Mouse (Mus musculus) testis, adult 2 months (tissue): Measurements from ENCODE around the gene Cd300lf. TPM values are rescaled to one million over a fixed set of nuclear protein-coding genes. Genes with fewer than 3 reads are reported as not detected.

Experiments
- H3K27ac ChIP-seq: fragments of 200-500 bp; 2 replicates; pipeline ENCODE4 v1.5.1; 2012; ENCODE audit warnings: low read depth, low read length; ENCODE audit not compliant: control insufficient read depth, insufficient read depth
- H3K27me3 ChIP-seq: fragments of 200-500 bp; 2 replicates; pipeline ENCODE4 v1.6.1; 2012; ENCODE audit warnings: mild to moderate bottlenecking, low read length, moderate library complexity; ENCODE audit not compliant: control insufficient read depth, insufficient read depth
- H3K36me3 ChIP-seq: fragments of 200-500 bp; 2 replicates; pipeline ENCODE4 v1.6.1; 2012; ENCODE audit warnings: mild to moderate bottlenecking, low read length; ENCODE audit not compliant: control insufficient read depth, insufficient read depth
- H3K4me1 ChIP-seq: fragments of 200-500 bp; 2 replicates; pipeline ENCODE4 v1.6.1; 2012; ENCODE audit warnings: low read length; ENCODE audit not compliant: control insufficient read depth, insufficient read depth
- H3K4me3 ChIP-seq: fragments of 200-500 bp; 2 replicates; pipeline ENCODE4 v1.5.1; 2012; ENCODE audit warnings: low read depth, mild to moderate bottlenecking, low read length, moderate library complexity, mixed read lengths; ENCODE audit not compliant: control insufficient read depth
- CTCF ChIP-seq: fragments of 200-500 bp; IDR thresholded peaks from 2 replicates; pipeline ENCODE4 v1.5.1; 2012; ENCODE audit warnings: low read depth, mild to moderate bottlenecking, inconsistent platforms, low read length, moderate library complexity; ENCODE audit not compliant: control insufficient read depth, insufficient read depth, insufficient replicate concordance
- POLR2A ChIP-seq: fragments of 200-500 bp; IDR thresholded peaks from 2 replicates; pipeline ENCODE4 v1.6.1; 2012; ENCODE audit warnings: low read depth, mild to moderate bottlenecking, inconsistent platforms, low read length, moderate library complexity; ENCODE audit not compliant: control insufficient read depth
- polyA plus RNA-seq: library from polyadenylated mRNA; depleted of rRNA; stranded (reverse); fragments of >200 nt; gene quantifications from 2 replicates; pipeline ENCODE4 v1.2.3, GENCODE M21; 2012

Cd300lf gene
- polyA plus RNA-seq, 1 experiment: 0.09 TPM

DNA sequence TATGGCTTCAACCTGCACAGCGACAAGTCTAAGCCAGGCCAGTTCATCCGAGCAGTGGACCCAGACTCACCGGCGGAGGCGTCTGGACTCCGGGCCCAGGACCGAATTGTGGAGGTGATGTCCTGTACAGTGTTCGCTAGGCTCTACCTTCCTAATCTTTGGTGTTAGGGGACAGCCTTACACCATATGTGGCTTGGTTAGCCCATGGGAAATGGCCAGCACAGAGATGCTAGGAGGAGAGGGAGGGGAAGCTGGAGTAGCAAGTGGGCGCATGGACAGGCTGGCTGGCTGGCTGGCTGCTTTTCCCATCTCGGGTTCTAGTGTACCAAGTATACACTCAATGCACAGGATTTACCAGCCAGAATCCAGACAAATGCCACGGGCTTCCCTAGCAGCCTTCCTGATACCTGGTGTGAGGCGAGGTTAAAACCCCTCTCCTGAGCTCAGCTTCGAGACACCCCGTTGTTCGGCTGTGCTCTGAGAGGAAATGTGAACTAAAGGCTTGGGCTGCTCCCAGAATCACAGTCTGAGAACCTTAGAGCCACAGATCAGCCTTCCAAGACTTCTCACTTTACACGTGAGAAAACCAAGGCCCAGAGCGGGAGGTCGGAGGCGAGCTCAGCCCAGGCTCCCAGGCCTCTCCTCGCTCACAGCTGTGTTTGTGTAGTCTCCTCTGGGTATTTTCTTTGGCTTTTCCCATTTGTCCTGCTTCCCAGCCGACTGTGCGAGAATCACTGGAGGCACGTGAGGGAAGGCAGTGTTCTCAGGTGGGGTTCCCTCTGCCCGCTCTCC lies 42.8 kb upstream of the Cd300lf start:
- Histone ChIP-seq H3K4me3 (no peak overlapping the region), H3K4me1 (peaks cover 4% of the 10 kb centered on the region; the same call in 1 of the 2 replicates), H3K27me3 (no peaks in the 10 kb centered on the region), H3K36me3 (no peaks in the 10 kb centered on the region), H3K27ac (no peak overlapping the region)
- TF ChIP-seq CTCF (no peak), POLR2A (no peak)

DNA sequence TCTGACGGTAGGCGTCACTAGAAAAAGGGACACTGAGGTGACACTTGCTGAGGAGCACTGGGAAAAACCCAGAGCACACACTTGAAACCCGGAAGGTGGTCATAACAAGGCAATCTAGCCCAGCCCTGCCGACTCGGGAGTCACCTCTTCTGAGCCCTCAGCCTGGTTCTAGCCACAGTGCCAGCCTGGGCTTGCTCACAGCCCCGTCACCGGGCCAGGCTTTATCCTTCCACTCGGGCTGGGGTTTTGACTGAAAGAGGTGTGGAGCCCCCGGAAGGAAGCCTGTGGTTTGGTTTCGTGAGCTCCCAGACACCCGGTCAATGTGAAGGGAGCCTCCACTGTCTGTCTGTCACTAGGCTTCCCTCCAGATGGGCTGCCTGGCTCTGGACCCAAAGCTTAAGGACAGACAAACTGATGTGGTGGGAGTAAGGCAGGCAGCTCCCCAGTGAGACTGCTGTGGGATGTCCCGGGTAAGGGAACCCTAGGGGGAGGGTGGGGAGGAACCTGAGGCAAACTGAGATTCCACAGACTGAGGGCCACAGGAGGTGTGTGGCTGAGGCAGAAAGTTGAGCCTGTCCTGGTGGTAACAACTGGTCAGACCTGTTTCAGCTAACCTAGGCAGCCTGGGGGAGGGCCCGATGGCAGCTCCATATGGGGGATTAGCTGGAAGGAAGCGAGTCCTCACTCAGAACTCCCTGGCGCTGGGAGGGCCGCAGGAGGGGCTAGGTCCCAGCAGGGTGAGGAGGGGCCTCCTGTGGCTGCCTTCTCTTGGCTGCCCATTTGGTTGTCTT lies 40.0 kb upstream of the Cd300lf start:
- Histone ChIP-seq H3K27me3 (no peaks in the 10 kb centered on the region), H3K27ac (no peak overlapping the region), H3K4me1 (peaks cover 4% of the 10 kb centered on the region; the same call in 1 of the 2 replicates), H3K4me3 (no peak overlapping the region), H3K36me3 (no peaks in the 10 kb centered on the region)
- TF ChIP-seq CTCF (no peak), POLR2A (no peak)

DNA sequence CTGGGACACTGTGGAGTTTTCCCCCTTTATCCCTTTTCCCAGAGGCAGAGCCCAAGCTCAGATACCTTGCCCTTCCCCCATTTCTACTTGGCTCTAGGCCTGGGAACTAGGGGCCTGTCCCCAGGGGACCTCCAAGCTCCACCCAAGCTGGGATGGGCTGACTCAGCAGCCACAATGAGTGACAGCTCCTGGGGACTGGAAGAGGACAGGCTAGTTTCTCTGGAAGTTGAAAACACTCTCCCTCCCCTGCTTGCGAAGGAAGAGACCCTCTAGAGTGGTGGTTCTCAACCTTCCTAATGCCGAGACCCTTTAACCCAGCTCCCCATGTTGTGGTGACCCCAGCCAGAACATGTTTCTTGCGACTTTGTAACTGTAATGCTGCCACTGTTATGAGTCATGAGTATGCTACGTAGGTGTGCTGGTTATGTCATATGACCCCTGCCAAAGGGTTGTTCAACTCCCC lies 39.1 kb upstream of the Cd300lf start:
- Histone ChIP-seq H3K27me3 (no peaks in the 10 kb centered on the region), H3K36me3 (no peaks in the 10 kb centered on the region), H3K4me1 (peaks cover 4% of the 10 kb centered on the region; the same call in 1 of the 2 replicates), H3K27ac (no peak overlapping the region), H3K4me3 (no peak overlapping the region)
- TF ChIP-seq CTCF (no peak), POLR2A (no peak)

DNA sequence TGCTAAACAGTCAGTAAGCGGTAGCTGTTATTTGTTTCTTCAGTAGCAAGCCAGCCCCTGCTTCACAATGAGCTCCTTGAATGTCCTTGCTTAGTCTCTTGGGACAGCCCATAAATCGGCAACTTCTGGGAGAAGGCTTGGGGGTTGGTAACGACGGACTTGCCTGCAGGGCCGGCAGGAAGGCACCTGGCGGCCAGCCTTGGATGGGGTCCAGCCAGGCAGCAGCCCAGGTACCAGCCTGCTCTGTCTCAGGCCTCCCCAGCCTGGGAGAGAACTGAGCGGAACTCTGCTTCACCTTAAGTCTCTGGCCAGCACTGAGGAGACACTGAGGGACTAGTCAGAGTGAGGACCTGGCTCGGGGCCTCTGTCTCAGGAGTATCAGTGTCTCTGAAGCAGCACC lies 37.3 kb upstream of the Cd300lf start:
- H3K36me3 ChIP-seq: no peaks in the 10 kb centered on the region
- TF ChIP-seq CTCF: no peak
- no peak for TF ChIP-seq POLR2A
- H3K27me3 ChIP-seq: no peaks in the 10 kb centered on the region
- H3K27ac ChIP-seq: no peak overlapping the region
- peaks cover 2% of the 10 kb centered on the region; the same call in 1 of the 2 replicates for H3K4me1 ChIP-seq
- no peak overlapping the region for H3K4me3 ChIP-seq

DNA sequence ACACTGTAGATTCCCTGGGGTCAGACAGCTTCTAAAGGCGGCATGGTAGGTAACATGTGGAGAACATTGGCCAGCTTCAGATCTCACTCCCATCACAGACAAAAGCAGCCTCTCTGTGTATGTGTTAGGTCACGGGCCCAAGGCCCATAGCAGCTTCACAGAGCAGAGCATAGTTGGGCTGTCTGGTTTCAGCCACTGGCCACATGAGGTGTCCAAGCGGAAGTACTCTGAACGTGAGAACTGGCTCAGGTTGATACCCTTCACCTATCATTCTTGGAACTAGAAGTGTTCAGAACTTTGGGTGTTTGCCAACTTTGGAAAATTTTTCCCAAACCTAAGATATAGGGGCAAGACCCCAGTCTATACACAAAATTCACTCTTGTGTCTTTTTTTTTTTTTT lies 35.6 kb upstream of the Cd300lf start:
- H3K4me1 ChIP-seq: peaks cover 9% of the 10 kb centered on the region
- H3K36me3 ChIP-seq: no peaks in the 10 kb centered on the region
- no peak overlapping the region for H3K4me3 ChIP-seq
- no peak overlapping the region for H3K27ac ChIP-seq
- peaks cover 2% of the 10 kb centered on the region for H3K27me3 ChIP-seq
- TF ChIP-seq POLR2A (no peak), CTCF (no peak)

DNA sequence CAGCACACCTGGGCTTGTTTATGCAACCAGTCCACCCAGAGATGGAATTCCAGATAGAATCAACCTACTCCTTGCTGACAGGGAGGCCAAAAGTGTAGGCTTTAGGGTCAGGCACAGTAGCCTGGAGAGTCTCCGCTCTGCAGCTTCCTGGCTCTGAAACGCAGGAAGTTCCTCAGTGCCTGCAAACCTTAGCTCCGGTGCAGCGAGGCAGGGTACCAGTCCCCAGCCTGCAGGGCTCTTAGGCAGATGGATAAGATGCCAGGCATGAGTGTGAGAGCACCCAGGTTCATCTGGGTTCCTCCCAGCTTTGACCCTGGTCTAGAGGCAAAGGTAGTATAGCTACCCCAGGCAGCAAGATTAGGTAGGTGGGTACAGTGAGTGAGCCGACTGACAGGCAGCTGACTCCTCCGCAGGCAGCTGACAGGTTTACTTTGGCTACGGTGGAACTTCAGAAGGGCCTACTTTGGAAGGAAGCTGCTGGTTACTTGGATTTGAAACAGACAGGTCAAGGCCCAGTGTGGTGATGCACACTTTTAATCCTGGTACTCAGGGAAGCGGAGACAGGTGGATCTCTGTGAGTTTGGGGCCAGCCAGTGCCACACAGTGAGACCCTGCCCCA lies 33.9 kb upstream of the Cd300lf start:
- H3K27ac ChIP-seq: no peak overlapping the region
- no peak overlapping the region for H3K4me3 ChIP-seq
- TF ChIP-seq CTCF (no peak), POLR2A (no peak)
- peaks cover 2% of the 10 kb centered on the region for H3K27me3 ChIP-seq
- peaks cover 14% of the 10 kb centered on the region for H3K4me1 ChIP-seq
- no peaks in the 10 kb centered on the region for H3K36me3 ChIP-seq

DNA sequence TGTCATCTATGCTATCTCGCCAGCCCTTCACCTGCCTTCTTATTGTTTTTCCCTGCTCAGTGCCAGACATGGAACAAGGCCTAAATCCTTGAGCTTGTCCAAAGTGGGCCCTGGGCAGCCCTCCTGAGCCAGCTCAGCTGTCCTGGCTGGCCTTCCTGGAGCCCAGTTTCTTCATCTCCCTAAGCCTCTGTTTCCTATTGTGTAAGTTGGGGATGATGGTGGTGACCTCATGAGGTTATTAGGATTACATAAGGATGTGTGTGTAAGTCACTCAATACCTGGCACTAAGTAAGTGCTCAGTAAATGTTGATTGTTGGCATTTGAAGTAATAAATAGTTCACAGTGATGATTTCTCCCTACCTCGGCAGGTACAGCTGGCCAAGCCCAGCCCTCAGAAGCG lies 33.0 kb upstream of the Cd300lf start:
- Histone ChIP-seq H3K4me3 (no peak overlapping the region), H3K36me3 (no peaks in the 10 kb centered on the region), H3K27me3 (peaks cover 2% of the 10 kb centered on the region), H3K4me1 (peaks cover 17% of the 10 kb centered on the region), H3K27ac (no peak overlapping the region)
- TF ChIP-seq CTCF: no peak
- no peak for TF ChIP-seq POLR2A
